Mouse (Mus musculus) skeletal muscle tissue, adult 2 months (tissue): ENCODE measurements around the gene Zfp276.
"Not testable (repeated sequence)": the region's sequence is repeated elsewhere in the genome, so short reads cannot be mapped to it uniquely, and the experiment has no call there.

ENCODE experiments used
- DNase-seq: peaks from one replicate; pipeline ENCODE4 v3.0.0-alpha.2; 2012; ENCODE audit warnings: low read depth, low spot score

Zfp276 gene

GRCm38 (mm10) chr8:123254099-123254885, at the start of gene Zfp276, which contains the start of gene Vps9d1:
TSS of gene Zfp276 (plus strand) at chr8:123254195.
TSS of gene Vps9d1 (minus strand) at chr8:123254348.
- peak; percentile 63 for DNase-seq

- no peak for DNase-seq
These were observed 42.1 kb upstream of the Zfp276 start for GRCm38 (mm10) chr8:123211876-123212275.

- DNase-seq = peak; percentile 83
These were observed 41.5 kb upstream of the Zfp276 start, which contains the start of the genes Chmp1a and Spata33 for GRCm38 (mm10) chr8:123212321-123213117. TSS of gene Chmp1a (minus strand) at chr8:123212763. TSS of gene Spata33 (plus strand) at chr8:123212832.

- no peak for DNase-seq
These were observed 40.8 kb upstream of the Zfp276 start for GRCm38 (mm10) chr8:123213118-123213772.

DNA sequence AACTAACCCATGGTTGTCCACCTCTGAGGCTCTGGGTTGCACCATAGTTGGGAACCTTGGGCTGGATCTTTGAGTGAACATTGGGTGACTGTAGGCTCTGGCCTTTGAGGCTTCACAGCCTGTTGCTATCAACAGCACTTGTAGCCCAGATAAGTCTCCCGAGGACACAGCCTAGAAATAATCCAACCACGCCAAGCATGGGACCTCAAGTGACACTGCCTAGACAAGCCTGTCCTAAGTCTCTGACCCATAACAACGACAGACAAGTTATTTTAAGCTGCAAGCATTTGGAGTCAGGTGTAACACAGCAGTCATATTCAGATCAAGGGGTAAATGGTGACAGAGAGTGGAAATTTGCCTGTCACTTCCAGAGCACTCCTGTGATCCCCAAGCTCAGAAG, 38.6 kb upstream of the Zfp276 start:
- no peak for DNase-seq

DNA sequence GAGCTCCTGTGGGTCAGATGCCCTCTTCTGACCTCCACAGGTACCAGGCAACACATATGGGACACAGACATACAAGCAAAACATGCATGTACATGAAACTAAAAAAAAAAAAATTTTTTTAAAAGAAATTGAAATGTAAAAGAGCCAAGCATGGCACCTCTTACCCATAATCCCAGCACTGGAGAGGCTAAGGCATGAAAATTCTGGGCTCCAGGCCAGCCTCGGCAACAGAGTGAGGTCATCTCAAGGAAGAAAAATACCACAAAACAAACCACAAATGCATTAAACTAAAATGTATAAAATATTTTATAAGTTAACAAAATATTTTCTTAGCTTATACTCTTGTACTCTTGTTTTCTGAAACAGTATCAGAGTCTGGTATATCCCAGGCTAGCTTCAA, 33.1 kb upstream of the Zfp276 start:
- DNase-seq = no peak

GRCm38 (mm10) chr8:123224278-123225266, 29.4 kb upstream of the Zfp276 start, which contains the start of gene Cdk10:
TSS of gene Cdk10 (plus strand) at chr8:123224842.
- DNase-seq = peak; percentile 86

- DNase-seq = no peak
These were observed 25.6 kb upstream of the Zfp276 start for GRCm38 (mm10) chr8:123228416-123228815.

GRCm38 (mm10) chr8:123230326-123230725, 23.7 kb upstream of the Zfp276 start:
- DNase-seq = not testable (repeated sequence)

DNA sequence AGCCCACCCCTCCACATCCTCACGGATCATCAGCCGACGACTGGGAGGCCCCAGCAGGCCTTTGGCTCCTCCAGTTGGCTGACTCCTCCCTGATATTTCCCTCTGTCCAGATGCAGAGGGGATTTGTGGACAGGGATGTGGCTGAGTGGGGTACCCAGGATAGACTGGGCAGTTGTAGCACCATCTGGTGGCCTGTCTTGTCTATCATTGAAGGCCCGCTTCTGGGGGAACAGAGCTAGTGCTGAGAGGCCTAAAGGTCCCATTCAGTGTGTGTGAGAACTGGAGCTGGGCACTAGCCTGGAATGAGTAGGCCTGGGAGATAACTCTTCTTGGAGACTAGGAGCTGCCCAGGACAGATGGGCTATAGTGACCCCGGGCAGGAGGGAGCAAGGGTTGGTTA, 22.3 kb upstream of the Zfp276 start:
- no peak for DNase-seq

DNA sequence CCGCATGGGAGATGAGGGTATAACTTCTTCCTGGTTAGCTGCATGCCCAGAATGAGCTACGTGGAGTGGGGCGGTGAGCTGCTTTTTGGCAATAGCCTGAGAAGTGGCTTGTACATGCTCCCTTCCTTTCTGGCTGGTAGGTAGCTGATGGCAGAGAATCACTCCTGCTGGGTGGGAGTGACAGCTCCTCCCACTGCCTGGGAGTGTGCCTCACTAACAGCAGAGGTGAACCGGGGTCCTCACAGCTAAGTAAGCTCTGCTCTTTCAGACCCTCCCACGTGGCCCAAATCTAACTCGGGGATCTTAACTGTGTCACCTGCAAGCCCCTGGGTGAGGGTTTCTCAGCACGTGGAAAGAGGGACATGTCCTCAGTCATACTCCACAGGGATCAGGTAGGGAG, 21.4 kb upstream of the Zfp276 start:
- DNase-seq = no peak

- no peak for DNase-seq
These were observed 20.7 kb upstream of the Zfp276 start for GRCm38 (mm10) chr8:123233300-123233699.

DNA sequence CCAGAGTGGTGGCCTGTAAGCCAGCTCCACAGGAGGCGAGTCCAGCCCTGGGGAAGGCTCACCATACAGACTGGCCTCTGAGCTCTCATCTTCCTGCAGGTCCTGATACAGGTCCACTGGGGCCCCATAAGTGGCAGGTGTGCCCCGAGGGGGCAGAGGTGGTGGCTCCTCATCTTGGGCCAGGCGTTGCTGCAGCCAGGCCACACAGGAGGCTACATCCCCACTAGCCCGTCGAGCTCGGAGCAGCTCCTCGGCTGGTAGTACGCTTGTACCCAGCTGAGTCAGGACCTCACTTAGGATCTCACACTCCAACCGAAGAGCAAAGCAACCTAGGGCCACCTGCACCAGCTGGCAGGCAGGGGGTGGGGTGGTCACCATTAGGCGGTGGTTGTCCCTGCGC, 20.2 kb upstream of the Zfp276 start:
- DNase-seq = no peak

GRCm38 (mm10) chr8:123234918-123235519, 19.0 kb upstream of the Zfp276 start:
- DNase-seq = no peak

DNA sequence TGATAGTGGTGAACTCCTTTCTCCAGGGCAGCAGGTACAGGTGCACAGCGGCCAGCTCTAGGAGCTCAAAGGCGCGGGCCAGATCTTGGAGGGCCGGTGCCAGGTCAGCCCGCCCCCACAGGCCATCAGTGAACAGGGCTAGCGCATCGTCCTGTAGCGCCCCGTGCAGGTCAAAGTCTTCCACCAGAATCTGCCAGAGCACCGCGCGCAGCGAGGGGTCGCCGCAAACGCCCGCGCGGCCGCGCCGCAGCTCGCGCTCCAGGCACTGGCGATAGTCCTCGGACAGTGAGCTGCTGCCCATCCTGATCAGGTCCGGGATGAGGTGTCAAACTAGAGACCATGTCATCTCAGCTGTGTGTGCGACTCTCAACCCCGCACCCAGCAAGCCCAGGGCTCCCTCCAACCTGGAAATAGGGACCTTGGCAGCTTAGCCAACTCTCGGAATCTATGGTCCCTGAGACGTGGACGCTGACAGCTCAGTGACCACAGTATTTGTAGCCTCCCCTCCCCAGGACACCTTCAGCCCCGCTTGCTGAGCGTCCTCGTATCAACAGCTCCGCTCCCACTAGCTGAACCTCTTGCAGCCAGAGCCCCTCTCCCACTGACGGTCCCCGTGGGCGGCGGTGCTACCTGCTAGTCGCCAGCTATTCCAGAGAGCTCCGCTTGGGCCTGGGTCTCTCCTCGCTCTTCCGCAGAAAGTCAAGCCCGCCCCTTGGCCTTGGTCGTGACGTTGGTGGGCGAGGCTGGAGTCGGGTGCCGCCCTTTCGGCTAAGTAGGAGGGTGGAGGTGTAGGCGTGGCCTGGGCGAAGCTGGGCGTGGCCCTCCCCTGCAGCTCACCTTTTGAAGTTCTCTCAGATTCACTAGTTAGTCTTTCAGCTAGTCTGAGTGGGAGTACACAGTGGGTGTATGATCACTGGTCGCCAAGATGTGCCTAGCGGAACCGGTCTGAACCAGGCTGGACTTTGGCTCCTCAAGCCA, 18.2 kb upstream of the Zfp276 start, which contains the start of gene Spata2l:
Spata2l (minus strand) TSS at position 714 of the 978 bp plus-strand sequence.
- peak; percentile 59 for DNase-seq

- no peak for DNase-seq
These were observed 14.6 kb upstream of the Zfp276 start for GRCm38 (mm10) chr8:123239398-123239797.

DNA sequence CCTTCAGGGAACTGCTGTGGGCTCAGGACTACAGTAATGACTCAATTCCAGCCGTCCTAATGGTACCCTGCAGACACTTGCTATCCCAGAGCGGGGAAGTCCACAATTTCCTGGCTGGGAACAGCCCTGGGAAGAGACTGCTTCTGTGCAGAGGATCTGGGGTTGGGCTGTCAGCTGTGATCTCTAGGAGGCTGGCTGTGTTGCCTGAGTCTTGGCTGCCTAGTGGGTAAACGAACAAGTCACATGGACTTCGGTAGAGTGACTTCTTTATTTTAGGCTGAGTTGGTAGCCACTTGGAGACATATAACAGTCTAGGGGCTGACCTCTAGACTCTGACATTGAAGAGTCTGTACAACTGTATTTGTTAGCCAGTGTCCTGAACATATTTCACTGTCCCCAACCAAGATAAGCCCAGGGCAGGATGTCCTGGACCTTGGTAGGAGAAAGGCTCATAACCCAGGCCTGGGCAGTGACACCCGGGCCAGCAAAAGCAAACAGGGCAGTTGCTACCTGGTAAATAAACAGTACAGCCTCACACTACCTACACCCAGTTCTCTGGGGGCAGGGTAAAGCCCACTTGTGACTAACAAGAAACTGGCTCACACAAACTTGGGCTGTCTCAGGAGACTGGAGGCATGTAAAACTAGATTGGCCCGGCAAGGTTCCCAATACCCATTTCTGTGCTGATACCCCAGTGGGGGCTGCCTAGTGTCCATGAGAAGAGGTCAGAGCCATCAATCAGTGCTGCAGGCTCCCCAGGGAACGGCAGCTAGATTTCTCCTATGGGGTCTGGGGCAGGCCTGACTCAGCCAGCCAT, 11.7 kb upstream of the Zfp276 start:
- no peak for DNase-seq

DNA sequence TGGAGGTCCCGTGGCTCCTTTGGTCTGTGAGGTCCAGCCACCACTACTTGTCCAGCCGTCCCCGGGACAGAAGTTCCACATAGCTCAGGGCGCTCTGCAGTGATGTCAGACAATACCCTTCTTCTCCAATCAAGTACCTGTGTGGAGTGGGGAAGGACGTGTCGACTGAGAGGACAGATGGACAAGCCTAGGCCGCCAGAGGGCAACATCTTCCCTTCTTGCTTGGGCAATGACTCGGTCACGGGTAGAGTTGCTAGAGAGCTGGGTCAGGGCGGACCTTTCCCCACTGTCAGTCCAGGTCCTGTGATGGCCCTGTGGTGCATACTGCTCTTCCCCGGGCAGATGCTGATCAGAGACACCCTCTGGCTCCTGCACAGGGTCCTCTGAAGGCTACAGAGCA, 10.9 kb upstream of the Zfp276 start:
- DNase-seq = no peak
